Mouse (Mus musculus): Measurements from ENCODE around the gene Amph. TPM values are rescaled to one million over a fixed set of nuclear protein-coding genes. Genes with fewer than 3 reads are reported as not detected.

Gene Amph
- polyA plus RNA-seq, 1 experiment from 2014 or later = 1.3 TPM

GRCm38 (mm10) chr13:19139104-19139503 is 191.1 kb downstream of the Amph start:
- no peak for ATAC-seq (ENCODE audit: insufficient read depth)

GRCm38 (mm10) chr13:19139771-19140170 is 191.8 kb downstream of the Amph start:
- H3K4me1 ChIP-seq (ENCODE audit: insufficient read depth) = no peaks in the 10 kb centered on the region
- no peak overlapping the region for H3K4me2 ChIP-seq
- no peaks in the 10 kb centered on the region for H3K36me3 ChIP-seq (ENCODE audit: insufficient read depth)
- DNase-seq (no peak), ATAC-seq (ENCODE audit: insufficient read depth) (no peak)
- H3K9ac ChIP-seq = no peak overlapping the region
- no peak overlapping the region for H3K4me3 ChIP-seq (ENCODE audit: low read depth, low read length)
- no peak overlapping the region for H3K27ac ChIP-seq (ENCODE audit: low read depth)
- H3K27me3 ChIP-seq (ENCODE audit: insufficient read depth, low read length) = no peaks in the 10 kb centered on the region
- no peak for TF ChIP-seq CTCF (IDR thresholded peaks at IDR 0.05; ENCODE audit: low read depth)
- H3K9me3 ChIP-seq (ENCODE audit: low read depth, low read length) = no peaks in the 10 kb centered on the region
- whole genome bisulfite sequencing = 69% methylated on average over 1 of the region's 1 CpGs

More at GRCm38 (mm10) chr13:19139104-19139503, 191.1 kb downstream of the Amph start:
- H3K27me3 ChIP-seq (ENCODE audit: insufficient read depth, low read length) = no peaks in the 10 kb centered on the region
- no peak overlapping the region for H3K4me2 ChIP-seq
- 85% methylated on average over 7 of the region's 7 CpGs for whole genome bisulfite sequencing
- no peak overlapping the region for H3K4me3 ChIP-seq (ENCODE audit: low read depth, low read length)
- no peak overlapping the region for H3K9ac ChIP-seq
- no peak for DNase-seq
- H3K27ac ChIP-seq (ENCODE audit: low read depth) = no peak overlapping the region
- H3K4me1 ChIP-seq (ENCODE audit: insufficient read depth) = no peaks in the 10 kb centered on the region
- TF ChIP-seq CTCF (IDR thresholded peaks at IDR 0.05; ENCODE audit: low read depth) = no peak
- H3K36me3 ChIP-seq (ENCODE audit: insufficient read depth) = no peaks in the 10 kb centered on the region
- no peaks in the 10 kb centered on the region for H3K9me3 ChIP-seq (ENCODE audit: low read depth, low read length)

GRCm38 (mm10) chr13:19143766-19144165 is 195.8 kb downstream of the Amph start:
- 76% methylated on average over 3 of the region's 3 CpGs for WGBS
- Histone ChIP-seq H3K4me2 (no peak overlapping the region), H3K27me3 (ENCODE audit: insufficient read depth, low read length) (no peaks in the 10 kb centered on the region), H3K9me3 (ENCODE audit: low read depth, low read length) (no peaks in the 10 kb centered on the region), H3K27ac (ENCODE audit: low read depth) (no peak overlapping the region), H3K36me3 (ENCODE audit: insufficient read depth) (no peaks in the 10 kb centered on the region), H3K4me1 (ENCODE audit: insufficient read depth) (no peaks in the 10 kb centered on the region), H3K9ac (no peak overlapping the region), H3K4me3 (ENCODE audit: low read depth, low read length) (no peak overlapping the region)
- ATAC-seq (ENCODE audit: insufficient read depth) (no peak), DNase-seq (no peak)
- no peak for TF ChIP-seq CTCF (IDR thresholded peaks at IDR 0.05; ENCODE audit: low read depth)

- H3K9me3 ChIP-seq (ENCODE audit: low read depth, low read length) = no peaks in the 10 kb centered on the region
- no peak overlapping the region for H3K9ac ChIP-seq
- H3K27ac ChIP-seq (ENCODE audit: low read depth) = no peak overlapping the region
- no peaks in the 10 kb centered on the region for H3K4me1 ChIP-seq (ENCODE audit: insufficient read depth)
- ATAC-seq (ENCODE audit: insufficient read depth) = no peak
- no peak overlapping the region for H3K4me2 ChIP-seq
- no peaks in the 10 kb centered on the region for H3K27me3 ChIP-seq (ENCODE audit: insufficient read depth, low read length)
- DNase-seq = no peak
- no peaks in the 10 kb centered on the region for H3K36me3 ChIP-seq (ENCODE audit: insufficient read depth)
- no peak overlapping the region for H3K4me3 ChIP-seq (ENCODE audit: low read depth, low read length)
- WGBS = 83% methylated on average over 3 of the region's 3 CpGs
- no peak for TF ChIP-seq CTCF (IDR thresholded peaks at IDR 0.05; ENCODE audit: low read depth)
These were observed 199.5 kb downstream of the Amph start for GRCm38 (mm10) chr13:19147468-19147867.

- no peaks in the 10 kb centered on the region for H3K9me3 ChIP-seq (ENCODE audit: low read depth, low read length)
- no peak overlapping the region for H3K4me2 ChIP-seq
- no peak overlapping the region for H3K4me3 ChIP-seq (ENCODE audit: low read depth, low read length)
- no peaks in the 10 kb centered on the region for H3K27me3 ChIP-seq (ENCODE audit: insufficient read depth, low read length)
- no peaks in the 10 kb centered on the region for H3K36me3 ChIP-seq (ENCODE audit: insufficient read depth)
- H3K9ac ChIP-seq = no peak overlapping the region
- WGBS = 80% methylated on average over 8 of the region's 8 CpGs
- H3K27ac ChIP-seq (ENCODE audit: low read depth) = no peak overlapping the region
- TF ChIP-seq CTCF (IDR thresholded peaks at IDR 0.05; ENCODE audit: low read depth) = no peak
- ATAC-seq (ENCODE audit: insufficient read depth) (no peak), DNase-seq (no peak)
- no peaks in the 10 kb centered on the region for H3K4me1 ChIP-seq (ENCODE audit: insufficient read depth)
These were observed 201.6 kb downstream of the Amph start for GRCm38 (mm10) chr13:19149574-19149973.

- Histone ChIP-seq H3K27me3 (ENCODE audit: insufficient read depth, low read length) (no peaks in the 10 kb centered on the region), H3K4me1 (ENCODE audit: insufficient read depth) (no peaks in the 10 kb centered on the region), H3K4me2 (no peak overlapping the region), H3K27ac (ENCODE audit: low read depth) (no peak overlapping the region), H3K9ac (no peak overlapping the region), H3K36me3 (ENCODE audit: insufficient read depth) (no peaks in the 10 kb centered on the region), H3K4me3 (ENCODE audit: low read depth, low read length) (no peak overlapping the region), H3K9me3 (ENCODE audit: low read depth, low read length) (no peaks in the 10 kb centered on the region)
- ATAC-seq (ENCODE audit: insufficient read depth) (no peak), DNase-seq (no peak)
- 68% methylated on average over 12 of the region's 12 CpGs for WGBS
- TF ChIP-seq CTCF (IDR thresholded peaks at IDR 0.05; ENCODE audit: low read depth) = no peak
These were observed 202.7 kb downstream of the Amph start for GRCm38 (mm10) chr13:19150438-19151301.

GRCm38 (mm10) chr13:19152126-19152525 is 204.1 kb downstream of the Amph start:
- no peak for TF ChIP-seq CTCF (IDR thresholded peaks at IDR 0.05; ENCODE audit: low read depth)
- H3K9me3 ChIP-seq (ENCODE audit: low read depth, low read length) = no peaks in the 10 kb centered on the region
- no peak overlapping the region for H3K4me3 ChIP-seq (ENCODE audit: low read depth, low read length)
- no peak for ATAC-seq (ENCODE audit: insufficient read depth)
- H3K9ac ChIP-seq = no peak overlapping the region
- DNase-seq = no peak
- H3K4me2 ChIP-seq = no peak overlapping the region
- no peaks in the 10 kb centered on the region for H3K4me1 ChIP-seq (ENCODE audit: insufficient read depth)
- H3K27me3 ChIP-seq (ENCODE audit: insufficient read depth, low read length) = no peaks in the 10 kb centered on the region
- no peaks in the 10 kb centered on the region for H3K36me3 ChIP-seq (ENCODE audit: insufficient read depth)
- H3K27ac ChIP-seq (ENCODE audit: low read depth) = no peak overlapping the region
- WGBS = 88% methylated on average over 3 of the region's 3 CpGs
